Mouse (Mus musculus): ENCODE data around the gene Xpo4.
A peak's percentile ranks its signal among the peaks of the same experiment; 100 is the strongest.
"Not testable (repeated sequence)": the region's sequence is repeated elsewhere in the genome, so short reads cannot be mapped to it uniquely, and the experiment has no call there.

The Xpo4 gene

DNA sequence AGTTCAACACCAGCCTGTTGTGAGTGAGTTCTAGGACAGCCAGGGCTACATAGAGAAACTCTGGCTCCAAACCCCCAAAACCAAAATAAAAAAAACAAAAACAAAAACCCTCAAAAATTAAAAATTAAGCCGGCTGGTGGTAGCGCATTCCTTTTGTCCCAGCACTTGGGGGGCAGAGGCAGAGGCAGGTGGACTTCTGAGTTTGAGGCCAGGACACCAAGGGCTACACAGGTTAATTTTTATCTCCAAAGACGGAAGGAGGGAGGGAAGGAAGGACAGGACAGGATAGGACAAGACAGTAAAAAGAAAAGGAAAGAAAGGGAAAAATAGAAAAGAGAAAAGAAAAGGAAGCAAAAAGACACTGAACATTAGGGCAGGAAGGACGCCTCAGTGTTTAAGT, 17.5 kb upstream of the Xpo4 start:
- no peak for DNase-seq (ENCODE audit: low read depth in 2 of 2, low spot score in 2 of 2)

- DNase-seq (ENCODE audit: low read depth in 2 of 2, low spot score in 2 of 2) = peak; percentile 66 to 79
Measured at GRCm38 (mm10) chr14:57679958-57680535, 14.8 kb upstream of the Xpo4 start.

GRCm38 (mm10) chr14:57679523-57679922, 14.3 kb upstream of the Xpo4 start:
- no peak for DNase-seq (ENCODE audit: low read depth in 2 of 2, low spot score in 2 of 2)

GRCm38 (mm10) chr14:57675481-57675880, 10.3 kb upstream of the Xpo4 start:
- DNase-seq (ENCODE audit: low read depth in 2 of 2, low spot score in 2 of 2) = no peak

- no peak for DNase-seq (ENCODE audit: low read depth in 2 of 2, low spot score in 2 of 2)
Measured at GRCm38 (mm10) chr14:57665628-57665950, 359 bp upstream of the Xpo4 start.

DNA sequence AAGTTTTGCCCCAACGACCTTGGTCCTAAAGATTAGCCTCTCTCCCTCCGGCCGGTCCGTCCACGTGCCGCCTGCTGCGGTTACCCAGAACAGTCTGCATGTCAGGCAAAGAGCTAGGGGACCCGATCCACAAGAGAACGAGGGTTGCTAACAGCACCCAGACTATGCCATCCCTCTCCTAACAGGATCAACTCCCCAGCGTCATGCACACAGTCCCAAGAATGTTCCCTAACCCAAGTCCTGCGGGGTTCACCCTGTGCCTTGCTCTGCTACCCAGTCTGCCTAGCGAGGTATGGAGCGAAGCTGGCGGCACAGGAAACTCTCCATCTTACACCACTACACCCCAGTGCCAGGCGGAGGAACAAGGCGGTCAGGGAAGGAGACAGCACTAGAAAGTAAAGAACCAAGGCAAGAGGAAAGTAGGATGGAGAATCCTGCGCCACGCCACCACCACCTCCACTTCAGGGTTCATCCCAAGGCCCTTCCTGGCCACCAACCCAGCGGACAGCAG, 864 bp downstream of the Xpo4 start:
- DNase-seq (ENCODE audit: low read depth in 2 of 2, low spot score in 2 of 2) = peak in 1 of 2 experiments; percentile 7

DNA sequence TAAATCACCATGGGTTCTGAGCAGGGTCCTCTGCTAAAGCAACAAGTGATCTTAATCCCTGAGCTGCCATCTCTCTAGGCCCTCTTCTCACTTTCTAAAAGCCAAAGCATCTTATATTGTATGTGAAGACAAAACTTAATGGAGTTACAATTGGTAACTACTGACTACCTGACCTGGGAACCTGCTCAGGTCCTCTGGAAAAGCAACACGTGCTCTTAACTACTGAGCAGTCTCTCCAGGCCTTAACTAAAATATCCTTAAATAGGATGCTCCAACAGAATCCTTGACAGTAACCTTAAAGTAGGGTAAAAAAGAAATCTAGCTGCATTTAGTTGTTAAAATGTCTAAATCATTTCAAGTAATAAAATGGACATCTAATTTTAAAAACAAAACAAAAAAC, 1.6 kb downstream of the Xpo4 start:
- no peak for DNase-seq (ENCODE audit: low read depth in 2 of 2, low spot score in 2 of 2)

DNA sequence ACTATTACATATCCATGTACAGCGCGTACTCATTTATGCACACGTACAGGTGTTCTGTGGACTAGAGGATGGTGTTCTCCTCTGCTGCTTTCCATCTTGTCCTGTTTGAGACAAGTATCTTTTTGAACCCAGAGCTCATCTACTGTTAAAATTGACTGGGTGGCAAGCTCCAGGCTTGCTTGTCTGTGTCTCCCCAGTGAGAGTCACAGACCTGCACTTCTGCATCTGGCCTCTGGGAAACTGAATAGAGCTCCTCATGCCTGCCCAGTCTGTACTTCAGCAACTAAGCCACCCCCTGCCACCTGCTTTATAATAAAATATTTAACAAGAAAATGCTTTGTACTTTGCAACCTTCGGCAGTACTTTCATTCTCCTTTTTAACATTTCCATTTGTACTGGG, 6.9 kb downstream of the Xpo4 start:
- DNase-seq (ENCODE audit: low read depth in 2 of 2, low spot score in 2 of 2) = no peak

DNA sequence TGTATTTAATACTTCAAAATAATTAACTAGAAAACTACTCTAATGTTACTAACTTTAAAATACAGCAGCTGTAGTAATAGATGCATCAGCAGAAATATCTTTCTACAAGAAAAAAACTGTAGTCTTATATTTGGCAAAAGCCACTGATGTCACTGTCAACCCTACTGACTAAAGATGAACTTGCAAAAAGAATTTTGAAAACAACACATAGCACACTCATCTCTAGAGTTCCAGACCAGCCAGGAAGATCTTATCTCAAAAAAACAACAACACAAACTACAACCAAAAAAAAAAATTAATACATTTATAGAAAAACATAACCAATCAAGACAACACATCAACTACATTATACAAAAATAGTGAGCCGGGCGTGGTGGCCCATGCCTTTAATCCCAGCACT, 7.7 kb downstream of the Xpo4 start:
- DNase-seq (ENCODE audit: low read depth in 2 of 2, low spot score in 2 of 2) = no peak

- not testable (repeated sequence) for DNase-seq (ENCODE audit: low read depth in 2 of 2, low spot score in 2 of 2)
Measured at GRCm38 (mm10) chr14:57656519-57656918, 8.7 kb downstream of the Xpo4 start.

- DNase-seq (ENCODE audit: low read depth in 2 of 2, low spot score in 2 of 2) = no peak
Measured at GRCm38 (mm10) chr14:57649501-57649900, 15.7 kb downstream of the Xpo4 start.

DNA sequence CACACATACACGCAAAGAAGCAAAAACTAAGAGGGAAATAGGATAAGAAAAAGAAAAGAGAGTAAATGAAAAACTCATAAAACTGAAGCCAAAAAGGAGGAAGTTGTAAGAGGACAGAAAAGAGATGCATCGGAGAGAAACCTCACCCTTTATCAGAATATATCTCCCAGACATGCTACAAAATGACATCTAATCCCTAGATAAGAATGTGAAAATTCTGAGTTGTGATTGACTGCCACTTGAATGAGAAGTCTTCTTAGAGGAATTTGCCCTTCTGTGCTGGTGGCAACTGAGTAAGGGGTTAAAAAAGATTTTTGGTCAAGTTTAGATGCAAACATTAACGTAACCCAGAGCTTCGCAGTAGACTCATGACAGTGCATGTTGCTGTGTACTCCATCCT, 19.1 kb downstream of the Xpo4 start:
- DNase-seq (ENCODE audit: low read depth in 2 of 2, low spot score in 2 of 2) = no peak

- no peak for DNase-seq (ENCODE audit: low read depth in 2 of 2, low spot score in 2 of 2)
Measured at GRCm38 (mm10) chr14:57639153-57639552, 26.1 kb downstream of the Xpo4 start.

GRCm38 (mm10) chr14:57634141-57634540, 31.1 kb downstream of the Xpo4 start:
- no peak for DNase-seq (ENCODE audit: low read depth in 2 of 2, low spot score in 2 of 2)

DNA sequence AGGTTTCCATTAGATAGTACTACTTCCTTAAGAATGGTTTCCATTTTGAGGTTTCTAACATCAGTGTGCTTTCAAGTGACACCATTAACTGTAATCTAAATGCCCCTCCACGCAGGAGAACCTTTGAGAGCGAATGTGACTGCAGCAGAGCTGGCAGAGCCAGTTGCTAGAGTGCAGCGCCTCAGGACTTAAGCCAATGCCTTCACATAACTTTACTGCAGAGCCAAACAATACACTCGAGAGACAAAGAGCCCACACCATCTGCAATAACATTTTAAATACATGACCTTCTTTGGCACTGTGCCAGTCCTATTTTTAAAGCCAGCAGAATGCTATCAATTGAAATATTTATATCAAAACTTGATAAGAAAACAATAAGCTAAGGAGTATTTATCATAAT, 35.6 kb downstream of the Xpo4 start:
- DNase-seq (ENCODE audit: low read depth in 2 of 2, low spot score in 2 of 2) = no peak

DNA sequence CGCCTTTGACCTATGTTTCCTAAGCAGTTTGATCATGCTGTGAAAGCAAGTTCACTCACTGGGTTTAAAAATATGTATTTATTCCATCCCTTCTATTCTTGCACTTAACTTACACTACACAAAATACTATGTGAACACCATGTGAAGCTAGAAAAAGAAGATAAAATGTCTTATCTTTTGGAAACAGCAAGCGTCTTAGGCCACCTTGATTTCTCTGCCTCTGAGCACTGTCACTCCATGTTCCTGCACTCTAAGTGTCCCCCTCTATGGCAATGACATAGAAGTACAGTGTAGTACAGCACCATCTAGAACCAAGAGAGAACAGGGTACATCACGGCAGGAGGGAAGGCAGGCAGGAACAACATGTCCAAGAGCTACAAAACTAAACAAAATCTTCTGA, 42.3 kb downstream of the Xpo4 start:
- no peak for DNase-seq (ENCODE audit: low read depth in 2 of 2, low spot score in 2 of 2)

DNA sequence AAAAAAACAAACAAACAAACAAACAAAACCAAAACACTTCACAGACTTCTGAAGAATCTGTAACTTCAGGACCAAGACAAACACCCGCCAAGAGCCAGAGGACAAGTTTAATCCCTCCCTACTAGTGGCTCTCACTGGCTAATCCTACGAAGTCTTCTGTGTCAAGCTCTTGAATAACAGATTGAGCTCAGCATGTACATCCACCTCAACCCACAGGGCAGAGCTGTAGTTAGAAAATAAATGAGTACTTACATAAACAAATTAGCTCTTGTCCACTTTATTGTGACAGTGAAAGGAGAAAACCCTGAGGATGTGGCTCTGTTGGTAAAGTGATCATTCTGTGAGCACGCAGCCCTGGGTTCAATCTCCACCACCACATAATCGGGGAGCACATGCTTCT, 43.5 kb downstream of the Xpo4 start:
- no peak for DNase-seq (ENCODE audit: low read depth in 2 of 2, low spot score in 2 of 2)

- DNase-seq (ENCODE audit: low read depth in 2 of 2, low spot score in 2 of 2) = no peak
Measured at GRCm38 (mm10) chr14:57620598-57621236, 44.5 kb downstream of the Xpo4 start.

DNA sequence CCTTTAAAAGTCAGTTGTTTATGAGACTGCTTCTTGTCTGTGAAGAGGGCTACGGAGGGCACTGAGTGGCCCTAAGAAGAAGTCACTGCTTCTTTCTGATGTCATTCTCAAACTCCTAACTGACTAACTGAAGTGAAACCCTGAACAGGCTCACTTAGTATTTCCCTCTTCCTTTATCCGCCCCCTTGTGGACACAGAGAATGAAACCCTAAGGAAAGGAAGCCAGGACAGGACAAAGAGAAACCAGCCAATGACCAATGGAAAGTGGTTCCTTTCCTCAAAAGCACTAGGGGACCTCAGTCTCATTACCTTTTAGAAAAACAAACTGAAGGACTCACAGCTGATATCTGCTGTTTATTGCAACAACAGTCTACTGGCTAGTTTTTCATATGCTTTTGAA, 45.7 kb downstream of the Xpo4 start:
- peak in 1 of 2 experiments; percentile 3 for DNase-seq (ENCODE audit: low read depth in 2 of 2, low spot score in 2 of 2)

GRCm38 (mm10) chr14:57617675-57618074, 47.6 kb downstream of the Xpo4 start:
- no peak for DNase-seq (ENCODE audit: low read depth in 2 of 2, low spot score in 2 of 2)

DNA sequence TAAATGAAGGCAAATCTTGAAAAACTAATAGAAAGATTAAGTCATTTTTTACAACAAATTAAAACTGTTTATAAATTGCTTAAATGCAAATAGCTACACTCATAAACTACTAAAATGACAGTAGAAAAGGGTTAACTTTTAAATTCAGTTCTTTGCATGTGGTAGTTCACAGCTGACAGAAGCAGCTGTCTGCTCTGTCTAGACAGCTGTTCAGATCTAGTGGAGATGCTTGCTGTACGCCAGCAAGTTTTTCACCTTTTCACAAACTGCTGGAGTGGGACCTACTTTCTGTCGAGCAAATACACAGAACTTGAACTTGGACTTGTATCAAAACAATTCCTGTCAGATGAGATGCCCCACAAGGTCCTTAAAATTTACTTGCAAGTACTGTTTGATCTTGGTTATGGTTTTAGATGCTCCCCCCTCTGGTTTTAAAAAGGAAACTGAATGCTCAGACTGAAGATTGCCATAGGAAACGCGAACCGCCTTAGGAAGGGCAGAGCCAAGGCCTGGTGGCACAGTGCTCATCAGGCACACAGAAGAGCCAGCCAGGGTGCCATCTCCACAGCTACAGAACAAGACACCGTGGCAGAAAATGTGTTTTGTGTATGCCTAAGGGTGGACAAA, 48.8 kb downstream of the Xpo4 start:
- peak; percentile 1 to 6 for DNase-seq (ENCODE audit: low read depth in 2 of 2, low spot score in 2 of 2)

- no peak for DNase-seq (ENCODE audit: low read depth in 2 of 2, low spot score in 2 of 2)
Measured at GRCm38 (mm10) chr14:57615828-57616227, 49.4 kb downstream of the Xpo4 start.

GRCm38 (mm10) chr14:57611034-57611433, 54.2 kb downstream of the Xpo4 start:
- no peak for DNase-seq (ENCODE audit: low read depth in 2 of 2, low spot score in 2 of 2)

All from CD8-positive naive resting alpha-beta T cell, adult 2 months (primary cell).